Mouse (Mus musculus) c-Kit-positive CD71-positive TER-119-negative erythroid progenitor cells, embryonic 14.5 days (primary cell): Measurements from ENCODE around the gene Maml2.

Experiments
- DNase-seq: peaks from one replicate; pipeline ENCODE4 v3.0.0-alpha.2; 2013; ENCODE audit warnings: low read depth

Gene Maml2

DNA sequence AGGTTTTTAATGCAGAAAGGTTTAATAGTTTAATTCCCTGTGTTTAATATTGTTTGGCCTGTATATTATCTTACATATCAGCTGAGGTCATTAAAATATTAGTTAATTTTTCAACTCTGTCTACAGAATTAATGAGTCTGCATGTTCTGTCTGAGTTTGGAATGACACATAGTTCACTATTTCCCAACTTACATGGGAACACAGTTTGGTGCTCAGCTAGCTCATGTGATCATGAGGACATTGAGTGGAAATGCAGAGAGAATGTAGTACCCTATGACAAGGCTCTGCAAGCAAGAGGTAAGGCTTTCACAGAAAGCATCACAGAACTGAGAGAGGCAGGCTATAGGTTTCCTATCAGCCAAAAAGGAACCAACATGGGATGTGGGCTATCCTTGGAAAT, 197.8 kb downstream of the Maml2 start:
- no peak for DNase-seq

DNA sequence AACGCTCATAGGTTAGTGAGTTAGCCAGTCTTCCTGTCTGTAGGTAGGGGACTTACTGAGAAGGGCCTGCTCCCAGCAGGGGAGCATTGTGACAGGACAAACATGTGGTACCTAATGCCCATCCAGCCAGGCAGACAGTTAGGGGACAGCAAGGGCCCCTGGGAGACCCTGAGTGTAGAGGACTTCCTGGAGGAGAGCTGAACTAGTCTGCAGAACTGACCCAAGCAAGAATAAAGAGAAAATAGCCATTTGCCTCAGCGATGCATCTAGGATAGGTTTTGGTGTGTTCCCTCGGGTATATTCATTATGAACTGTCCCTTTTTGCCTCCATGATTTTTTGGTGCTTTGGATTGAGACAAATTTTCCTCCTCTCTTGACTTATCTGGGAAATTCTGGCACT, 199.3 kb downstream of the Maml2 start:
- no peak for DNase-seq

DNA sequence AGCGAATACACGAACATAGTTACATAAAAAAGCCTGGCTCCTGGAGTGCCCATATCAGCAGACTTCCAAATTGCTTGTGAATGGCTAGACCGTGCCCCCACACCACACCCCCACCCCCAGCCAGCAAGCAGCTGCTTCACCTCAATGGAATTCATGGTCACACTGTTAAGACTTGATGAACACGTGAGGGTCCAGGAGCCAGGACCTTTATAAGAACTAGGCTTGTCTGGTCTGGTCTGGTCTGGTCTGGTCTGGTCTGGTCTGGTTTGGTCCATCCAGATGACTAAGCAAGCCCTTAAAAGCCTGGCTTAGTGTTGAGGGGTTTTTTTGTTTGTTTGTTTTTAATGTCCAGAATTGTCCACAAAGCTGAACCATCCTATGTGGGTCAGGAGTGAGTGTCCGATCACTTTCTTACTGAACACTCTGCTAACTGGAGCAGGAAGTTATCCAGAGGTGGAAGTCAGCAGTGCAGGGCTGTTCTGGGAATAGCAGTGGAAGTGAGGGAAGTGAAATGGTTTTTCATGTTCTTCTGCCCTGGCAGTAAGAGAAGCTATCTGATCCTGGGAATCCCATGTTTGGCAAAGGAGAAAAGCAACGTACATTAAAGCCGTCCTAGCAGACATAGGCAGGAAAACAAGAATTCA, 200.1 kb downstream of the Maml2 start:
- DNase-seq: no peak

DNA sequence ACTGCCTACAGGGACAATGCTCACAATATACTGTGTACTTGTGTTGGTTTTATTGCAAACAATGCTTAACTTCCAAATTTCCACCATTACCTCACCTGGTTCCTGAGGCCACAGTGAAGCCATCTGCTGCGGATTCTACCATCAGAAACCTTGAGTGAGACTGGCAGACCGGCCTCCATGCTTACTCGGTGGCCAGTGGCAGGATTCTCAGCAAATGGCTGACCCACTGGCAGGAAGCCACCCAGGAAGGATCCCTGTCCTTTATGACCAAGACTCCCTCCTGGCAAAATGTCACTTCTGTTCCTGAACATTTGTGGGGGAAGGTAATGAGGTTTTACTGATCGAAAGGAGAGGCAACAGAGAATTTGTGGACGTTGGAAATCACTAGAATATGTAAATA, 202.3 kb downstream of the Maml2 start:
- no peak for DNase-seq

DNA sequence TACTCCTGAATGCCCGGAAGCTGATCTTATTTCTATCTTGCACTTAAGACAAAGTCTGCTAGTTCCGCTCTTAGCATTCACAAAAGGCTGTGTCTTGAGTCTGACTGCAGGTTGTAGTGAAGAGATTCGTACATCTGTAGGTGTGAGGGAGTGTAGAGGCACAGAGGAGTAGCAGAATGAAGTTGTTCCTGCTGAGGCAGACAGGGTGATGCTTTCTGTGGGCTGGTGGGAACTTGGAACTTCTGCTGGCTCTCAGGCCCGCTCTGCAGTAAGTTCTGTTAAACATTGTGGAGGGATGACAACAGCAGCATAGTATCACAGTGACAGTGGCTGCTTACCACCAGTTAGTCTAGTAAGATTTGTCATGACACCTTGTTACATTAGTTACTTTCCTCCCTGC, 207.3 kb downstream of the Maml2 start:
- DNase-seq: no peak

DNA sequence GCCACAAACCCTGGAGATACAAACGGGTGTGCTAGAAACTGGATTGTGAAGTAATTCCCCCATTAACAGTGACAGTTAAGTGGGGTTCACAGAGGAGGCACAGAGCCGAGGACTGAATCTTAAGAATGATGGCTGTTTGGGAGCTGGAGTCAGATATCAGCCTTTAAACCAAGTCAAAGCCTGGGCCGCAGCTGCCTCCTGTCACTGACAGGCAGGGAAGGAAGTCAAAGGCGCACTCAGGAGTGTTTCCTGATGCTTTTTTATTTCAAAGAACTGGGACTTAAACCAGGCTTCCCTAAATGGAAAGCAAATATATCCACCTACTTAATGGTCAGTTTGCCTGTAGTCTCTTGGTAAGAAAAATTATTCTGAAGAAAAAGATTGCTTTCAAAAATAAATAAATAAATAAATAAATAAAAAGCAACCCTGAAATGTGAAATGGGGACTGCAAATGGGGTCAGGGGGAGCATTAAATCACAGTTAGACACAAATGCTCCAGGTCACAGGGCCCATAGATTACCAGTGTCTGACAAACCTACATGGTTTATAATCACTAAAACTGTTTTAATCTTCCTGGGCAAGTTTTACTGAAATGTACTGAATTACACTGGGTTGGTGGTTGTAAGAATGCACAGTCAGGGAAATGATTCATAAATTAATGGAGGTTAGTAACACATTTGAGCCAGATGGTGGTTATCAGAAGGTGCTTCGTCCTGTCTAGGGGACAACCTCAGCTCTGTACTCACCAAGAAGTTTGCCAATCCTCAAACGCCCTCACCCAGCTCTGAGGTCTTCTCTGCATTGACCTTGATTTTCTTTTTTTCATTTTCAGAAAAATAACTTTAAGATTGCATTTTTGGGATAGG, 209.4 kb downstream of the Maml2 start:
- DNase-seq: no peak

DNA sequence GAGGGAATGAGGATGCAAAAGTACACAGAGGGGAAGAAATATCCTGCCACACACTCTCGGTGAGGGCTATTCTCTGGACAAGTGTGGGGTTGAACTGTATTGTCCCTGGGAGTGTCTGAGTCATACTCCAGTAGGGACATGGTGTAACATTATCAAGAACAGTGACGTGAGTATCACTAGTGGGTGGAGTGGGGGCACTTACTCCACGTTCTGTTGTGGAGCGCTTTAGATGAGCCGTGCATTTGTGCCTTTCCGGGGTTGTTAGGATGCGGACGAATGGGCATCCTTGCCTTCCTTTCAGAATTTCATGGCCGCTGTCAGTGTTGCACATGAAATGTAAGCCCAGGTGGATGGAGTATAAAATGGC, 210.0 kb downstream of the Maml2 start:
- DNase-seq: no peak

DNA sequence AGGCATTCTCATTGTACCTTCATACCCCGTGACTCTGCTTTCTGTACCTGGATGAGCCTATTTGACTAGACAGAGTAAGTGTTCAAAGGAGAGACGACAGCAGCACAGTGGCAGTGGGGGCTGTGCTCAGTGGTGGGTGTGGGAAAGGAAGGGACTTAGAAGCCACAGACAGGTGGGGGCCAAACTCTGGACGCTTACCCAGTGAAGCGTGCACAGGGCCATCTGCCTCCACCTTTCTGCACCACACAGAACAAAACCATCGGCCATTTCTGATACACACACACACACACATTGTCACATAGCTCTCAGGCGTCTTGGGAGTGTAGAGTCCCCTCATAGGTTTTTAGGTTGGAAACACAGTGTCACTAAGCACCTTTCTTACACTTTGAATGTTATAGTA, 212.0 kb downstream of the Maml2 start:
- no peak for DNase-seq

DNA sequence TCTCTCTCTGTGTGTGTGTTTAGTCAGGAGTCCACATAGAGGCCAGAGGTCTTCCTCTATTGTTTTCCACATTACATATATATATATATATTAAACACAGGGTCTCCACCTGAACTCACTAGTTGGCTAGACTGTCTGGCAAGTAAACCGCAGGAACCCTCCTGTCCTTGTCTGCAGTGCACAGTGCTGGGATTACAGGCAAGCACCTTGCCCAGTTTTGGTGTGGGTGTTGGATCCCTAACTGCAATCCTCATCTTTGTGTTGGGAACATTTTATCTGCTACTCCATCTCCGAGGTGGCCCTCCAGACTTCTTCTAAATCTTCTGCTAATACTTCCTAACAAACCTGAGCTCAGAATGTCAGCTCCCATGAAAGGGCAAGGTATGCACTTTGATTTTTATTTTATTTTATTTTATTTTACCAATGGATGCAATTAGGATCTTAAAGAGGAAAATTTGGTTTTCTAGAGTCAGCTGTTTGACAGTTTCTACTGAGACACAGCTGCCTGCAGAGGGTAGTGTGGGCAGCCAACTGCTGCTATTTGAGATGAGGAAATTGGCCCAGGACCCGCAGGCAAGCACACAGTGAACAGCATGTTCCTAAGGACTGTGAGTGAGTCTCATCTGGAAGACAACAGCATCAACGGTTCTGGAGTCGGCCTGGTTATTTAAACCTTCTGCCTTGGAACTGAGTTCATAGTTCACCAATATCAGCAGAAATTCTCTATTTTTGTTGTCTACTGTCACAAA, 213.0 kb downstream of the Maml2 start:
- DNase-seq: no peak

DNA sequence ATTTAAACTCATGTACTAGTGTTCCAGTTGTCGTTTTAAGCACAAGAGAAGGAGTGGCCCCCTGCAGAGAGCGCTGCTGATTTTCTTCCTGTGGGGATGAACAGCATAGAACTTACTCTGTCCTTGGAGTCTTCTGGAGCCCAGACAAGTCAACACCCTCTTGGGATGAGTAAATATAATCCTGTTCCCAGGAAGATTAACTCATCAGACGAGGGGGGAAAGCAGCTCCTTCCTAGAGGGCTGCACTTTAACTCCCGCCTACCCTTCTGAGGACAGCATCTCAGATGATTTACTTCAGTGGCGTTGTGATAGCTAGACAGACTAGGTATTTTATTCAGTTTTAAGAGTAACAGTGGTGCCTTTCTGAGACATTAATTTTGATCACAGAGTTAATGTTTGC, 215.4 kb downstream of the Maml2 start:
- DNase-seq: no peak

DNA sequence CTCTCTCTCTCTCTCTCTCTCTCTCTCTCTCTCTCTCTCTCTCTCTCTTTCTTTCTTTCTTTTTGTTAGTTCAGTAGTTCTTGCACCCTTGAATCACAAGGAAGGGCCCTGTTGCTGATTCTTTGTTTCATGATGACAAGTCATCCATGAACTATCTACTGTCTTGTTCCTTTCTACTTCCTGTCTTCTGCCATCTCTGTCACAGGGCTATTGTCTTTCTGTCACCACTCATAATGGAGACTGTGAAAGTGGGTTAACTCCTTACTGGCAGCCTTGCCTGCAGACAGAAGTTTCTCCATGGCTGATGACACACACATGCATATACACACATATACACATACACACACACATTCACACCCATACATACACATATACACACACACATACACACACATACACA, 216.7 kb downstream of the Maml2 start:
- no peak for DNase-seq

DNA sequence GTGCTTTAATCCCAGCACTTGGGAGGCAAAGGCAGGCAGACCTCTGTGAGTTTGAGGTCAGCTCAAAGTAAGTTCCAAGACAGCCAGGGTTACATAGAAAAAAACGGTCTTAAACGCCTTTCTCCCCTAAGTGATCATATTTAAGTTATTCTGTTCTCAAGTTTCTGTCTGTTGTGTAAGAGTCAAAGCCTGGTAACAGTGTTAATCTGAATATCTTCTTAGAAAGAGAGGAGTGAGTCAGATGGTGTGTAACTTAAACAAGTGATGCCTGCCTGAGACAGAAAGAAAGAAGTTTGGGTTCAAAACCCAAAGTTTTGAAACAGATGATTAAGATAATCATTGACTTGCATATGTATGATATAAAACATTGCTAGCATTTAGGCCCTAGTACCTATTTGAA, 218.2 kb downstream of the Maml2 start:
- DNase-seq: no peak

DNA sequence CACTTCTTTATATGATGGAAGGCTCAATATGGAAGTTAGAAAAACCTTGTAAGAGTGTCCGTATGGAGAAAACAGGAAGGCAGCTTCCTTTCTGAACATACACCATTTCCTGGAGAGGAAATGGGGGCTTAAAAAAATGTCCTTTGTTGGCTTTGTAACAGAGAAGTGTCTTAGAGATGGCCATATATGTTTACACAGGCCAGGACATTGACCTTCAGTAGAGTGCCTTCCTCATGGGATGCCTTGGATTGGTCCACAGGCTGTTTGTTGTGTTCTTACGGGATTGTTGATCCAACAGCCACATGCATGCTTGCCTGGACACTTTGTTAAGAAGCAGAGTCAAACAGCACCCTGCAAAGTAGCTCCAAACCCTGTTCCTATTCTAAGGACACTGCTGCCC, 220.3 kb downstream of the Maml2 start:
- no peak for DNase-seq

DNA sequence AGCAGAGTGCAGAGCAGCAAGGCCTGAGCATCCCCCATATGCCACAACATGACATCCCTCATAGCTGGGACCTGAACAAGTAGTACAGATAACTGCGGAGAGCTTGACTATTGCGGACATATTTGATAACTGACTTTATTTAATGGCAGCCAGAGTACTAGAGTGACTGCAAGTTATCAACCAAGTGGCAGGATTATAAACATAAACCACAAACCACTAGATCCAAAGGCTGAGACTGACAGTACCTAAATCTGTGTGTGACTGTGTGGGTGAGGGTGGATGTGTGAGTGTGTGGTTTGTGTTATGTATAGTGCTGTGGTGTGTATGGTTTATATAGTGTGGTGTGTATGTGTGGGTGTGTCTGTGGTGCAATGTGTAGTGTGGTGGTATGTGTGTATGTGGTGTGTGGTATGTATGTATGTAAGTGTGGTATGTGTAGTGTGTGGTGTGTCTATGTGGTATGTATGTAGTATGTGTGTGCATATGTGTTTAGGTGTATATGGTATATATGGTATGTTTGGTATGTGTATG, 220.7 kb downstream of the Maml2 start:
- DNase-seq: no peak

DNA sequence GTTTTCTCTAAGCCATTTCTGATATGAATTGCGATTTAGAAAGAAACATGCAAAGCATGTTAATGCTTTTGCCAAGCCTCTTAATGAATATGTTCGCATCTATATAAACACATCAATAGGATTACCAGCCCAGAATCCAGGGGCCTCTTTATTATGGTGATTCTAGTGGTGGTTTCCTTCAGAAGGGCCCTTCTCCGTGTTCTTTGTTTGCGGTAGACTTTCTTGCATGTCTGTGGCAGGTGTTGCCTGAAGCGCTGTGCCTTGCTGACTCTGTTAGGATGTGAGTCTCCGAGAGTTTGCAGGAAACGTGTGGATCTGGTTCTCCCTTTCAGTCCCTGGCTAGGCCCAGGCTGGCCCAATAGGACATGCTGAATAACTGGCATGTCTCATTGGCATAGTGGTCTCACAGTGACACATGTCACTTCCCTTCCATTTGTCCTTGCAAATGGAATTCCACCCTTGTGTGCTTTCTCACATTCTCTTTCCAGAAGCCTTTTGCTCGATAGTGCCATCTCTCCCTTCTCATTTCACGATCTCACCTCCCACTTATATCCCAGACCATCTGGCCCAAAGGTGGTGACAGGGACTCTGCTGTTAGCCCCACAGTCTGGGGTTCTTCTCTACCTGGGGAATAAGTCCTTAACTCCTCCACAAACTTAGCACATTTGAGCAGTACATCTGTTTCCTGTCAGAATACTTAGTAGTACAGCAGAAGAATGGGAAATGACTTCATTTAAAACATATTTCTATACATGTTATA, 224.5 kb downstream of the Maml2 start:
- DNase-seq: no peak

DNA sequence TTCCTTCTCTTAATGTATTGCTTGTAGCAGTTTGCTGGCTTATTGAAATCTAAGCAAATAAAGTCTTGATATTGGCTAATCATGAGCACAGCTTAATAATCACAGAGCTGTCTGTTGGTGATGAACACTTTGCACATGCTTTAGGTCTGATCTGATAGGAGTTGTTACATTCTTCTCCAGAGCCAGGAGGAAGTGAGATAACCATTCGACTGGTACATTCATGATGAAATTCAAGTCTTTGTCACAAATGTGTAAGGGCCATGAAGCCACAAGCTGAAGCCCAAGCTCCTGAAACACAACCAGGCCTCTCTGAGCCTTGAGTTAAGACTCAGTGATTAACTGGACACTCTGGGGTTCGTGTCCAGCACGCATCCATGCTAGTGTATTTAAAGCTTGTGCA, 225.3 kb downstream of the Maml2 start:
- no peak for DNase-seq

DNA sequence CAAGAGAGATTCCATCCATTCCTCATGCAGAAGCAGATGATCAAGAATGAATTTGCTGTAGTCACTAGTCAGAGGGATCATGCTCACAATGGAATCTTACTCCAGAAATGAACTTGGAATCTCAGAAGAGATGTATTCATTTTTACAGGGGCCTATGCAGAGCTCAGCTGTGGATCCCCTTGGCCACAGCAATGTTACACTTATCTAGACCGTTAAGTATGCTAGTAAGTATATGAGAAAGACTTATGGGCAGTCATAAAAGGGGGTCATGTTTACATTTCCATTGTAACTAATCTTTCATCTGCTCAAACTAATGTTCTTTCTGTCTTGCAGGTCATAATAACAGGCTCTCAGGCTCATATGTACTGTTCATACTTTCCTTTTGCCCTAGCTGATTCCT, 227.3 kb downstream of the Maml2 start:
- DNase-seq: no peak

DNA sequence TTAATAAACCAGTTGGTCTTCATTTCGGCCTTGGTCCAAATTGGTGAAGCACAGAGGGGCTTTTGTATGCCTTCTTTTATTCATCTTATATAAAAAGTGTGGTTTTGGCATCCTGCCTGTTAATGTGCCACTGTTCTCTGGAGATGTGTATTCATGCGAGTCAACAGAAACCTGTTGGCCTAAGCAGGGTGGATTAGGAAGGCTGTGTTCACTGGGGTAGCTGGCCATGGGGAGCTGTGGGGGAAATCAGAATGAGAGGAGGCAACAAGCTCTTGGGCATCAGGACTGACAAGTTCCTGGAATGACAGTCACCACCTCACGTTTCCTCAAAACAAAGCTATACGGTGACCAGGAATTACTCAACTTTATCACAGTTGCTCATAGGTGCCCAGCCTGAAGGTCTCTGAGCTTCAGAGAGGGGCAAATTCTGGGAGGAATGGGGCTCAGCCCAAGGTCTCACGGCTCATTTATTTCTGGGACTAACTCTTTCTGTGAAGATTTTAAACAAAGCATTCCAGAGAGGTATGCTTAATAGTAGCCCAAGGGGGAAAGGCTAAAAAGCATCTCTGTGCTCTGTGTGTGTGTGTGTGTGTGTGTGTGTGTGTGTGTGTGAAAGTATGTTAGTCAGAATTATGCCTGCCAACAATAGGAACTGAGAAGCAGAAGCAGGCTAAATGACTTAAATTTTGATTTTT, 228.0 kb downstream of the Maml2 start:
- DNase-seq: no peak

DNA sequence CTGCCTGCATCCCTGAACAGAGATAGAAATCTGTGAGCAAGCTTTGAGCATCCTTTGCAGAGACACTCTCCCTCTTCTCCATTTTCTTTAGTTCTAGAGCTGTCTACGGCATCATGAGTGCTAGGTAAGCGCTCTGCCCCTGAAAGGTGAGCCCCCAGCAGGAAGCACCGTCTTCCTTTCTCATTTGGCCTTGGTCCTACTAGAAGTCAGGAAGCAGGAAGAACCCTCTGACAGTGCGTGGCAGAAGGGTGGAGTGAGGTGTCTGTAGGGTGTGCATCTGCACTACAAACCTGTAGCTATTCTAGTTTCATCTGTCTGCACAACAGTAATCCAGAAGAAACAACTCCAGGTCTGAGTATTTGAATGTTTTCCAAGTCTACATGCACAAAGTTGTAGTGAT, 232.8 kb downstream of the Maml2 start:
- DNase-seq: no peak

DNA sequence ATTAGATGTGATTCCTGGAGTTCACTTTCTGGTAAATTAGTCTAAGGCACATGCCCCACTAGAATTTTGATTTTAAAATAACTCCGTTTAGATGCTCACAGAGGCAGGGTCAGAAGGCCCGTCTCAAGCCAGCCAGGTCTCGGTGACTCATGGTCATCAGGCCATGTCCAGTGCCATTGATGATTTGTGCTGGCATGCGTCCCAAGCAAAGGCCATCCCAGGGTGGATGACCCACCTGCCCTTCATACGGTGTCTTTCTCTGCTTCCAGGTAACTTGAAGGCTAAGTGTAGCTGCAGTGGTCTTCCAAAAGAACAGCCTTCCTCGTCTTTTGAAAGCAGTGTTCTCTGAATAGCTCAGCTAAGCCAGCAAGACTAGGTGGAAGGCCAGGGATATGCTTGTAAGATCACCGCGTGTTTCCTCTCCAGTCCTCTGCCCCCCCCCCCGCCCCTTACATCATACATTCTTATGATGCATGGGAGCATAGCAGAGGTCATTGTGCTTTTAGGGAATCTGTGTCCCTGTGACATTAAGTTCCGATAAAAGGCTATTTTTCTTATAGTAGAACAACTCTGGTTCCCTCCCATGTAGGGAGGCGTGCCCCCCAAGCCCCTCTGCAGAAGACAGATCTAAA, 235.4 kb downstream of the Maml2 start:
- DNase-seq: no peak

DNA sequence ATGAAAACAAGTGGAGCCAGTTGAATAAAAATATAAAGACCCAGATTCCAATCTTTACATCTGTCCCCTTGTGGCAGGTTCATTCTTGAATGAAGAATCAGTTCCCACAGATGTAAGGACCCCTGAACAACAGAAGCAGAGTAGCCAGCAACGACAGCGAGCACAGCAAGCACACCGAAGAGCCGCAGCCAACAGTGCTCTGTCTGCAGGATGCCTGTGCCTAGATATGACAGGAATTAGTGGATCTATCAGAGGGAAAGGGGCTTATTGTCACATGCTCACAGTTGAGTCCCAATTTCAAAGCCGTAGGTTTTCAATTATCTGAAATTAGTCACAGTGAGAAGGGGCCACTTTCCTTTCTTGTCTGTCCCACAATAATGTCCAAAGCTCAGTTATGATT, 238.0 kb downstream of the Maml2 start:
- no peak for DNase-seq
